Mouse (Mus musculus) urinary bladder, adult 18-20 months (tissue): Measurements from ENCODE around the gene Rarres2.
A peak's percentile ranks its signal among the peaks of the same experiment; 100 is the strongest.

Experiments used
- DNase-seq, 2 experiments: peaks; one replicate each; pipeline ENCODE4 v3.0.0; 2022; ENCODE audit warnings: low spot score in 2 of 2, mixed read lengths in 2 of 2

The Rarres2 gene

GRCm38 (mm10) chr6:48581257-48581656 lies 8.7 kb upstream of the Rarres2 start:
- DNase-seq: no peak

- DNase-seq: no peak
These were observed 6.6 kb upstream of the Rarres2 start for GRCm38 (mm10) chr6:48579215-48579648.

DNA sequence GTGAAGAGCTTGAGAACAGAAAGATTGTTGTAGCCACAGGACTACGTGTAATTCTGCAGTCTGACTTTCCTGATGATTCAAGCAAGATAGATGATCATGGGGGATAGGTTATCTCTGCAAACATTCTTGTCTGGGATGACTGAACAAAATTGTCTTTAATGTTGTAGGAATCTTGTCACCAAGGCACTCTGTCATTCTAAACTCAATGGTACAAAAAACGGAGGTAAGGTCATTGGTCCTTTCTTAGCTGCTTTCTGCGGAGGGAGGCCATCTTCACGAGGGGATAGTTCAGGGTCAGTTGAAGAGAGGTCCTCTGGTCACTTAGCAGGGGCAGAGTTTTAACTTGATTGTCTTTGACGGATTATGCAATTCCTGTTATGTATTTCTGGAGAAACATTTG lies 6.1 kb upstream of the Rarres2 start:
- no peak for DNase-seq

DNA sequence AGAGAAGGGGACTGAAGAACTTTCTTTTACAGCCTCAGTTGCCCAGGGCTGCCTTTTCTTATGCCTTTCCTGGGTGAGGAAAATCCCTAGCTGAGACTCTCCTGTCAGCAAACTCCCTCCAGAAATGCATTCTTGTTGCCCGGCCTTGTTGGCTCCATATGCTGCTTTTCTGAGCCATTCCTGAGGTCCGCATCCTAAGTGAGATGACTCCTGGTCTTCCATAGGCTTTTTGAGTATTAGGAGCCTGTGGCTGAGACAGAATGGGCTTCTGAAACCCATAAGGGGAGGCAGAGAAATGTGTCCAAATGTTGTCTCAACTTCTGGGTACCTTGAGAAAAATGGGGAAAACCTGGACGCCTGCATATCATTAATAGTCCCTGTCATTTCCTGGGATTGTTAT lies 1.4 kb upstream of the Rarres2 start:
- no peak for DNase-seq

GRCm38 (mm10) chr6:48573280-48573679 lies 691 bp upstream of the Rarres2 start:
- DNase-seq: no peak

DNA sequence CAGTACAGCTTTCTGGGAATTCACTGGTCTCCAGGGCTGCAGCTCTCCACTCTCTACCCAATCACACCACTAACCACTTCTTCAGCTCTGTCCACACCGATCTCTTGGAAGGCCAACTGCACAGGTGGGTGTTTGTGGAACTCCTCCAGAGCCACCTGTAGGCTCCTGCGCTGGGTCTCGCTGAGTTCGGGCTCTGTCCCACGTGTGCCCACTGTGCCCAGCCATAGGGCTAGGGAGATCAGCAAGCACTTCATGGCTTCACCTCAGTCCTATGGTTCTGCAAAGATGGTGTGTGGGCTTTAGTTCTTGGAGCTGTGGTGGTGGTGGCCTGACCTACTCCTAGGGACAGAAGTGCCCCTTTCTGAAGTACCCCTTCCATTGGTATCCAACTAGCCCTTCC lies 575 bp downstream of the Rarres2 start:
- DNase-seq: no peak

DNA sequence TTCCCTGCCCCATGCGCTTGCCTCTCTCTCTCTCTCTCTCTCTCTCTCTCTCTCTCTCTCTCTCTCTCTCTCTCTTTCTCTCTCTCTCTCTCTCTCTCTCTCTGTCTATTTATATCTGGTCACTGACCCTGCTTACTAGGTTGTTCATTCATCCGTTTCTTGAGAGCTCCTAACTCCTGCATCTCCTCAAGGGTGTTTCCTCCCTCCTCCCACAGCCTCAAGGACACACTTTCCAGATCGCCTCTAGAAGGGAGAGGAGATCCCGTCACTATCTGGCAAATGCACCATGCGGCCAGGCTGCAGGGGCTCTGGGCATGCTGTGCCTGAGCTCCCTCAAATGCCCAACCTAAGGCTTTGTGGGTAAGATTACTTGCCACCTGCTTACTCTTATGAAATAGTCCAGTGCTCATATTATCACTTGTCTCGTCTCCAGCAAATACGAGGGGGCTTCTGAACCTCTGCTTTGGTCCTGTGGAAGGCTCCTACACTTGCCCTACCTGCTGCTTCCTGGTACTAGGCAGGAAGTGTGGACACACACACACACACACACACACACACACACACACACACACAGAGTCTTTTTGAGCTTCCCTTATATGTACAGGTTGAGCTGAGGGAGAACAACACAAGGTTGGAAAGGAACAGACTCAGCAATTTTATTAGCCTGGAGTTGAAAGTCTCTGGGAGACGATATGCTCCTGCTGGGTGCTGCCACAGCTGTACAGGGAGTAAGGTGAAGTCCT lies 3.4 kb downstream of the Rarres2 start:
- no peak for DNase-seq

GRCm38 (mm10) chr6:48568036-48568984 lies 4.3 kb downstream of the Rarres2 start:
- DNase-seq: no peak

- no peak for DNase-seq
These were observed 6.3 kb downstream of the Rarres2 start for GRCm38 (mm10) chr6:48566312-48566711.

DNA sequence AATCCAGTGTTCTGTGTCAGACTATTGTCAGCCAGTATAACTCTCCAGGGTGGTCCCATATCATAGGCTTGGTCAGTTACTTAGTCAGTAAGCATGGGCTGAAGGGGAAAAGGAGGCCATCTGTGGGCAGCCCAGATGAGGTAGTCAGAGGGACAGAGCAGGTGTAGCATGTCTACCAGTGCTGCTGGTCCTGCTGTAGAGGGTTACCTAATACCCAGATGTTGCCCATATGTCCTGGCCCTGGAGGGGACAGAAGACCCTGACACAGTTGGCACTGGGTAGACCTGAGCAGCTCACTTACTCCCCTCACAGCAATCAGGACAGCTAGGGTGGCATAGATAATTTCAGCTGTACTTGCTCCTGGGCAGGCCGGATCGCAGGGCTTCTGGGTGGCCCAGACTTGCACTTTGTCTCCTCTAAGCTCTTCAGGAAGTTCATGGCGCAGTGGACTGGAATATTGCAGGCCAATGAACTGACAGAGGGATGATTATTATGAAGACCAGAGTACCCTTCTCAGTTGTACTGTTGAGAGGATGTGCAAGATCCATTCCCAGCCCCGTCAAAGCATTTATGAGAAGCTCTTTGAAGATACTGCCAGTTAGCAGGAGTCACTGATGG lies 6.8 kb downstream of the Rarres2 start:
- DNase-seq: no peak

GRCm38 (mm10) chr6:48555956-48556355 lies 16.6 kb downstream of the Rarres2 start:
- DNase-seq: no peak

DNA sequence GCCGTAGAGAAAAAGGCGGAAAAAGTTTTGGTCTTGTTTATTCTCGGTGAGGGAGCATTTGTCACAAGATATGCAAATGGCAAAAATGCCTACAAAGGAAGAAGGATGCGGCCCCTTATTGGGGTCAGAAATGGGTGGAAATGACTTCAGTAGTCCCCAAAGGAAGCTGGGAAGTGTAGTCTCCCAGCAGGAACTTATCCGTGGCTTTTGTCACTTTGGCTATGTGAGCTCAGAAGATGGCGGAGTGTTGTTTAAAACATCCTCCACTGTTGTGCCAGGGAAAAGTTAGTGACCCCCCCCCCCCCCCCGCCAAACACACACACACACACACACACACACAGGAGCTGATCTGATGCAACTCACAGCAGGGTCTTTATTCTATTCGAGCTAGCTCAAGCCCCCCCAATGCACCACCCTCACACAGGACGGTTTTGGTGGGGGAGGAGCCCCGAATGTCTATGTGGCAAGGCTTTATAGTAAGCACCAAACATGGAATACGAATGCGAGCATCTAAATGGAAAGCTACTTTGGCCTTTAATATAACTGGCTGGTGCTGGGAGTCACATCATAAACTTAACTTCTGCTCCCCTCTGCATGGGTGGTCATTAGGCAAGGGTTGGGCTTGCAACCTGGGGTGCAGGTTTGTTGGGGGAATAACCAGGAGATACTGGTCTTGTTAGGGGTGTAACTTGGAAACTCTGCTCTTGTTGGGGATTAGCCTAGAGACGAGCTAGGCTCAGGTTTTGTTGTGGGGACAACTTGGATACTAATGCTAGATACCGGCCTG lies 17.3 kb downstream of the Rarres2 start:
- DNase-seq: no peak

GRCm38 (mm10) chr6:48554280-48555103 lies 18.1 kb downstream of the Rarres2 start, which contains the start of gene Lrrc61:
Lrrc61 (plus strand) TSS chr6:48554796.
- peak; percentile 95 to 98 for DNase-seq

DNA sequence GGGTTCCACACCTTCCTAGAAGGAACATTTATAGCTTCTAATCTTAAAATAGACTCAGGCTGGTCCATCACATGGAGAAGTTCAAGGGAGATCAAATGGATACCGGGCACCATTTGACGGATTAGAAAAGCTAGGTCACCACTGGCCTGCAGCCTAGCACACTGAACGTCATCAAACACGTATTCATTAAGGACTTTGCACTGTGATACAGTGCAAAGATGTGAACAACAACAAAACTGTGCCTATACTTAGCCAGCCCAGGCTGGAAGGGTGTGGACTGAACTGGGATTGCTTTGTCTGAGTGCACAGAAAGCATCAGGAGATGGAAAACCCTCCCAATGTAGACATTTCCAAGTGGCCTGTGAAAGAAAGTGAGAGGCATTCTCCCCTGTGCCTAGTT lies 18.8 kb downstream of the Rarres2 start:
- no peak for DNase-seq

DNA sequence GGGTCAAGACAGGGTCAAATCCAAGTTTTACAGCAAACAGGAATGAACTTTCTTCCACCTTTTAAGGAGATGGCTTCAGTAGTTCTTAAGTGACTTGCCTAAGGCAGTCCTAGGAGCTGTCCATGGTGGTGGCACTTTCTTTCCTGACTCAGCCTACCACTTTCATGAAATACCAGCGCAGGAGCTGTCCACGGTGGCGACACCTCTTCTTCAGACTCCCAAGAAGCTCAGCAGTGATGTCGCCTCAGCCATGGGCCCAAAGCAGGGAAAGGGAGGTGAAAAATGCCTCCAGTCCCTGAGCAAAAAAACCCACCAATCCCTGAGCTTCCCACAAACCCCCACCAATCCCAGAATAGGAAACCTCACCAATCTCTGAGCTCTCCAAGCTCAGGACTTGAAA lies 19.7 kb downstream of the Rarres2 start:
- no peak for DNase-seq

DNA sequence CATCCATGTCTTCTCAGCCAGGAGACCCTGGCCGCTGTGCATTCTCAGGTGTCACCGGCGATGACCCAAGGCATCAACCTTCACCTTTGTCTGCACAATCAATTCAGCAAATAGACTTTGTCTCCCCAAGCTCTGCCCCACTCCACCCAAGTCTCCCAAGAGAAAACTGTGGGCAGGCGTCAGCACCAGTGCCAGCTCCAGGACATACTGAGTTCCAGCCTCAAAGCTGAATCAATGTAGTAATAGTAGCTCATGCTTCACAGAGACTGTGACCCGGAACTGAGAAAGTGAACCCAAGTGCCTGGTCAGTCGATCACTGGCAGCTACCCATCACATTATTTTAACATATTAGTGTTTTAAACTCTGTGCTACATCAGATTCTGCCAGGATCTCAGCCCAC lies 24.3 kb downstream of the Rarres2 start:
- DNase-seq: no peak

- DNase-seq: no peak
These were observed 25.7 kb downstream of the Rarres2 start for GRCm38 (mm10) chr6:48546858-48547257.

GRCm38 (mm10) chr6:48546271-48546670 lies 26.3 kb downstream of the Rarres2 start:
- DNase-seq: no peak

DNA sequence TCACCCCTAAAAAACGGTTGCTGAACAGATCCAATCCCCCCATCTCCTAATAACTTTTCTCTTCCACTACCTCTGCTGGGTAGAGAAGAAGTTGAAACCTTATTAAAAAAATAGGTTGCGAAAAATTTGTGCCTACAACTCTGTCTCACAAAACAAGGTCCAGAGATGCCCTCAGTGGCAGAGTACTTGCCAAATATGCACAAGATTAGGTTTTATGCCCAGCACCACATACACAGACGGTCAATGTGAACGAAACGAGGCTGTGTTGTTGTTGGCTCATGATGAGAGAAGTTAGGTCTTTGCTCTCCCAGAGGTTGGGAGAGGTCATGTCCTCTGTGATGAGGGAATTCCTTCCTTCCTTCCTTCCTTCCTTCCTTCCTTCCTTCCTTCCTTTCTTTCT lies 27.3 kb downstream of the Rarres2 start:
- DNase-seq: no peak

GRCm38 (mm10) chr6:48542631-48543030 lies 30.0 kb downstream of the Rarres2 start:
- no peak for DNase-seq
